Mouse (Mus musculus): Measurements from ENCODE around the gene Polr1a. TPM values are rescaled to one million over a fixed set of nuclear protein-coding genes. Genes with fewer than 3 reads are reported as not detected.

The Polr1a gene
- total RNA-seq, 2 experiments from 2014 or later = 26.7 to 34.2 TPM

- no peak for DNase-seq
Measured at GRCm38 (mm10) chr6:71999917-72000512, 91.2 kb downstream of the Polr1a start.

- no peak for DNase-seq
Measured at GRCm38 (mm10) chr6:72001220-72001777, 92.4 kb downstream of the Polr1a start.

GRCm38 (mm10) chr6:72007411-72008212 is 98.8 kb downstream of the Polr1a start:
- DNase-seq = no peak

- DNase-seq = no peak
Measured at GRCm38 (mm10) chr6:72008213-72008655, 99.4 kb downstream of the Polr1a start.

- no peak for DNase-seq
Measured at GRCm38 (mm10) chr6:72009454-72009853, 100.6 kb downstream of the Polr1a start.

- no peak for DNase-seq
Measured at GRCm38 (mm10) chr6:72014033-72014432, 105.2 kb downstream of the Polr1a start.

GRCm38 (mm10) chr6:72018052-72018451 is 109.2 kb downstream of the Polr1a start:
- DNase-seq = no peak

- no peak for DNase-seq
Measured at GRCm38 (mm10) chr6:72025497-72025896, 116.6 kb downstream of the Polr1a start.

- no peak for DNase-seq
Measured at GRCm38 (mm10) chr6:72028079-72028478, 119.2 kb downstream of the Polr1a start.

- DNase-seq = no peak
Measured at GRCm38 (mm10) chr6:72029674-72030073, 120.8 kb downstream of the Polr1a start.

Other genes starting within 250 kb of the Polr1a start
- gene Reep1, start 201.5 kb upstream of the Polr1a start, total RNA-seq (2021) = 10 to 100 TPM; 62.2 to 72.5 TPM
- gene Mrpl35, start 82.1 kb upstream of the Polr1a start, total RNA-seq (2021) = 10 to 100 TPM; 34.5 to 37.3 TPM
- 100 to 1,000 TPM; 273 to 293 TPM for gene Immt, start 77.7 kb upstream of the Polr1a start, total RNA-seq (2021)
- 10 to 100 TPM; 65.0 to 76.7 TPM for gene Ptcd3, start 303 bp upstream of the Polr1a start, total RNA-seq (2021)
- gene St3gal5, start 188.5 kb downstream of the Polr1a start, total RNA-seq (2021) = 100 to 1,000 TPM in 1 of 2 experiments, 10 to 100 TPM in 1; 89.0 to 117 TPM

Data from gastrocnemius, postnatal 25 days (tissue).